Mouse (Mus musculus) midbrain, postnatal 0 days (tissue): ENCODE measurements around the gene Car14. TPM values are rescaled to one million over a fixed set of nuclear protein-coding genes. Genes with fewer than 3 reads are reported as not detected.
"Not testable (repeated sequence)": the region's sequence is repeated elsewhere in the genome, so short reads cannot be mapped to it uniquely, and the experiment has no call there.

Experiments
- ATAC-seq: fragments of 200-750 bp; cut with Nextera tagmentation; 2 replicates; pipeline ENCODE4 v1.8.0; 2017; ENCODE audit warnings: moderate number of reproducible peaks, mild to moderate bottlenecking, moderate TSS enrichment, moderate library complexity; ENCODE audit not compliant: low FRiP score
- DNase-seq: peaks from one replicate; pipeline ENCODE4 v3.0.0-alpha.2; 2015; ENCODE audit warnings: low spot score
- H3K27ac ChIP-seq: fragments of 300-500 bp; sonication (generic); 2 replicates; pipeline ENCODE4 v1.5.1; 2014; ENCODE audit warnings: low read depth, mild to moderate bottlenecking, low read length, mixed read lengths
- H3K27me3 ChIP-seq: fragments of 300-500 bp; sonication (generic); 2 replicates; pipeline ENCODE4 v1.6.1; 2014; ENCODE audit warnings: low read length, control low read depth, mixed read lengths; ENCODE audit not compliant: insufficient read depth
- H3K36me3 ChIP-seq: fragments of 300-500 bp; sonication (generic); 2 replicates; pipeline ENCODE4 v1.6.1; 2014; ENCODE audit warnings: low read length, control low read depth, mixed read lengths; ENCODE audit not compliant: insufficient read depth
- H3K4me1 ChIP-seq: fragments of 300-500 bp; sonication (generic); 2 replicates; pipeline ENCODE4 v1.6.1; 2014; ENCODE audit warnings: mild to moderate bottlenecking, control low read depth, antibody characterized with exemption, low read length, mixed read lengths; ENCODE audit not compliant: insufficient read depth
- H3K4me2 ChIP-seq: fragments of 300-500 bp; sonication (generic); 2 replicates; pipeline ENCODE4 v1.6.1; 2014; ENCODE audit warnings: low read depth, mild to moderate bottlenecking, low read length, mixed read lengths; ENCODE audit not compliant: poor library complexity, severe bottlenecking
- H3K4me3 ChIP-seq: fragments of 300-500 bp; sonication (generic); 2 replicates; pipeline ENCODE4 v1.5.1; 2014; ENCODE audit warnings: low read depth, mild to moderate bottlenecking, low read length, moderate library complexity
- H3K9ac ChIP-seq: fragments of 300-500 bp; sonication (generic); replicated peaks from 2 replicates; pipeline ENCODE4 v1.6.1; 2014; ENCODE audit warnings: mild to moderate bottlenecking, low read length, moderate library complexity, mixed read lengths; ENCODE audit not compliant: poor library complexity, severe bottlenecking
- H3K9me3 ChIP-seq: fragments of 300-500 bp; sonication (generic); 2 replicates; pipeline ENCODE4 v1.6.1; 2016; ENCODE audit warnings: low read length, control low read depth
- CTCF ChIP-seq: IDR thresholded peaks from 2 replicates; pipeline ENCODE4 v1.5.1; 2016; ENCODE audit warnings: antibody characterized with exemption, mild to moderate bottlenecking
- WGBS: fragments of 180-500 bp; shearing (Covaris S2); extraction: QIAGEN DNeasy Blood & Tissue Kit; methylation state at CpG from one replicate; pipeline ENCODE4 v1.1.7; 2014; 5-methylcytosine and 5-hydroxymethylcytosine counted together
- polyA plus RNA-seq: library from polyadenylated mRNA; unstranded; fragments of >200 nt; fragmentation: Nextera tagmentation; extraction: Ambion mirVana; gene quantifications from 2 replicates; pipeline ENCODE4 v1.2.1, GENCODE M21; 2015
- total RNA-seq: library from RNA; depleted of rRNA; stranded (reverse); fragments of >200 nt; gene quantifications from 2 replicates; pipeline ENCODE4 v1.2.3, GENCODE M21; 2014

The Car14 gene
- total and polyA plus RNA-seq, 2 experiments from 2014 or later: 5.1 to 7.5 TPM

GRCm38 (mm10) chr3:95861216-95861615 is 43.3 kb downstream of the Car14 start:
- no peak overlapping the region for H3K27ac ChIP-seq
- no peak for DNase-seq
- H3K27me3 ChIP-seq: no peaks in the 10 kb centered on the region
- no peak overlapping the region for H3K4me2 ChIP-seq
- H3K9ac ChIP-seq: no peak overlapping the region
- WGBS: 82% methylated on average over 10 of the region's 10 CpGs
- no peaks in the 10 kb centered on the region for H3K9me3 ChIP-seq
- peaks cover 2% of the 10 kb centered on the region; the same call in 1 of the 2 replicates for H3K36me3 ChIP-seq
- no peak overlapping the region for H3K4me3 ChIP-seq
- TF ChIP-seq CTCF: peak; percentile 52
- no peak for ATAC-seq
- no peaks in the 10 kb centered on the region for H3K4me1 ChIP-seq

DNA sequence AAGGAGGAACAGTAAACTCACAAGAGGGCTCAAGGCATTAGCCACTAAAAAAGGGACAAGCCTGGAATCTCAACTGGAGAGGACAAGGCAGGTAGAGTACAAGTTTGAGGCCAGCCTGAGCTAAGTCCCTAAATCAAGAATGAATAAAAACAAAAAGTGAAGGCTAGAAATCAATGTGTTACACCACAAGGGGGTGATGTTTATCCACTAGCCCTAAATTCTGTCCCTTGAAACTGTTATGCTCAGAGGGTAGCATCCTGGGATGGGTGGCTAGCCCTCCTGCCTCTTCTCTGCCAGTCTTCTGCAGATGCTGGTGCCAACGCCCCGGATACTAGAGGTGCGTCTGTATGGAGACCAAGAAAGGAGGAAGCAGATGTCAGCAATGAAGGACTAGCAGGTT is 44.2 kb downstream of the Car14 start:
- peaks cover 2% of the 10 kb centered on the region; the same call in 1 of the 2 replicates for H3K36me3 ChIP-seq
- DNase-seq: no peak
- no peak overlapping the region for H3K4me3 ChIP-seq
- H3K9ac ChIP-seq: no peak overlapping the region
- H3K9me3 ChIP-seq: no peaks in the 10 kb centered on the region
- peak; percentile 36 for TF ChIP-seq CTCF
- ATAC-seq: no peak
- 81% methylated on average over 3 of the region's 3 CpGs for WGBS
- no peaks in the 10 kb centered on the region for H3K4me1 ChIP-seq
- H3K27me3 ChIP-seq: no peaks in the 10 kb centered on the region
- H3K27ac ChIP-seq: no peak overlapping the region
- no peak overlapping the region for H3K4me2 ChIP-seq

- not testable (repeated sequence) for H3K4me1 ChIP-seq, H3K9ac ChIP-seq, ATAC-seq, H3K36me3 ChIP-seq, DNase-seq, H3K27ac ChIP-seq, H3K4me2 ChIP-seq, H3K27me3 ChIP-seq, H3K4me3 ChIP-seq, H3K9me3 ChIP-seq
- 79% methylated on average over 3 of the region's 3 CpGs for WGBS
Observed at GRCm38 (mm10) chr3:95858278-95858677, 46.2 kb downstream of the Car14 start.

- WGBS: 90% methylated on average over 1 of the region's 1 CpGs
- not testable (repeated sequence) for H3K27me3 ChIP-seq, H3K9me3 ChIP-seq, ATAC-seq, H3K27ac ChIP-seq, H3K9ac ChIP-seq, DNase-seq, H3K4me3 ChIP-seq, H3K4me1 ChIP-seq, H3K36me3 ChIP-seq, H3K4me2 ChIP-seq
Observed at GRCm38 (mm10) chr3:95857050-95857449, 47.4 kb downstream of the Car14 start.

GRCm38 (mm10) chr3:95856115-95856514 is 48.4 kb downstream of the Car14 start:
- Histone ChIP-seq H3K9ac (peak overlapping the region; percentile 74; the same call in 1 of the 2 replicates), H3K9me3 (no peaks in the 10 kb centered on the region), H3K27me3 (no peaks in the 10 kb centered on the region), H3K4me3 (peak overlapping the region; percentile 85), H3K27ac (peak overlapping the region; percentile 32; the same call in 1 of the 2 replicates), H3K4me2 (peak overlapping the region; percentile 78), H3K36me3 (peaks cover 6% of the 10 kb centered on the region; the same call in 1 of the 2 replicates), H3K4me1 (peaks cover 2% of the 10 kb centered on the region; the same call in 1 of the 2 replicates)
- 23% methylated on average over 7 of the region's 7 CpGs for WGBS
- peak; percentile 14; the same call in 1 of the 2 replicates for ATAC-seq
- no peak for DNase-seq
- TF ChIP-seq CTCF: no peak

GRCm38 (mm10) chr3:95855502-95856089 is 48.9 kb downstream of the Car14 start, which contains the start of gene Prpf3:
Gene Prpf3, minus strand, starts transcription at chr3:95855885.
- DNase-seq: peak; percentile 93
- Histone ChIP-seq H3K4me3 (peak within 1 kb of the TSS; percentile 85), H3K36me3 (peaks cover 11% of the 10 kb centered on the region), H3K27ac (peak within 1 kb of the TSS; percentile 71), H3K27me3 (no peaks in the 10 kb centered on the region), H3K9me3 (no peaks in the 10 kb centered on the region), H3K4me1 (peaks cover 2% of the 10 kb centered on the region; the same call in 1 of the 2 replicates), H3K9ac (peak within 1 kb of the TSS; percentile 74), H3K4me2 (peak within 1 kb of the TSS; percentile 78)
- peak; percentile 97 for ATAC-seq
- TF ChIP-seq CTCF: peak; percentile 5; the same call in 1 of the 2 replicates
- under 1% methylated on average over 56 of the region's 56 CpGs for WGBS
